Mouse (Mus musculus) 416B (cell line): Measurements from ENCODE around the gene Slc9a2.
A peak's percentile ranks its signal among the peaks of the same experiment; 100 is the strongest.

Source experiments
- DNase-seq: peaks from one replicate; pipeline ENCODE4 v3.0.0; 2011; ENCODE audit warnings: low read depth

Gene Slc9a2

DNA sequence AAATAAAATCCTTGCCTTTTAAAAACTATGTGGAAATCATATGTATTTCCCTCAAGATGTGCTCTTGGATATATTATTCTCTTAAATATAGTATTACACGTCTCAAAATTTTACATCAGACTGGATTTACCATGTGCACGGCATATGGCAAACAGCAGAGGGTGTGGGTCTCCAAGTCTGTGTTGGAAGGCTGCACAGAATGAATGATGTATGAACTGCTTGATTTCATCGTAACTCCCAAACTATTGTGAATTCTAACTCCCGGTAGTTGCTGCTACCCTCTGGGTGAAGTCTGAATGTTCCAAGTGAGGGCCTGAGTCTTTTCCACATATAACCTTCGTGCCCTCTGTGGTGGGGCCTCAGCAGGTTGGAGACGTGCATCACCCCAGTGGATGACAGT lies 108.6 kb downstream of the Slc9a2 start:
- no peak for DNase-seq

DNA sequence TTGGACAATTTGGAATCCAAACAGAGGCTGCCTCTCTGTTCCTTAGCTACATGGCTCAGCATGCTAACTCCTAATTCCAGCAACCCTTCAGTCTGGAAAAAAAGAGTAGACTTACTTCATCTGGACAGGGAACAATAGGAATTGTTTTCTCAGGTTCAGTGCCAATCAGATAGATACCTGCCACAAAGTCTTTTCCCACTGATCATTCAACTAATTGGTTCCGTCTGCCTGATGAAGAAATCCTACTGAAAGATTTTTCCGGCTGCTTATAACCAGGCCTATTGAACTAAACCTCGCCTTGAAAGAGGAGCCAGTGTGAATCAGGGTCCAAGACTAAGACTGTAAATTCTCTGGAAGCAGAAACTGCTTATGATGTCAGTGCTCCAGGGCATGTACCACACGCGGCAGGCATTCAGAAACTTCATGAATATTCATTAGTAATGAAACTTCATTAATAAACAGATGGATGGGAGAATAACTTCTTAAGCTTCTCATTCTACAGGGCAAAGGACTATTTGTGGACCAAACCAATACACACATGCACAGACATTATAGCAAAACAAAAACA lies 109.4 kb downstream of the Slc9a2 start:
- DNase-seq: no peak

DNA sequence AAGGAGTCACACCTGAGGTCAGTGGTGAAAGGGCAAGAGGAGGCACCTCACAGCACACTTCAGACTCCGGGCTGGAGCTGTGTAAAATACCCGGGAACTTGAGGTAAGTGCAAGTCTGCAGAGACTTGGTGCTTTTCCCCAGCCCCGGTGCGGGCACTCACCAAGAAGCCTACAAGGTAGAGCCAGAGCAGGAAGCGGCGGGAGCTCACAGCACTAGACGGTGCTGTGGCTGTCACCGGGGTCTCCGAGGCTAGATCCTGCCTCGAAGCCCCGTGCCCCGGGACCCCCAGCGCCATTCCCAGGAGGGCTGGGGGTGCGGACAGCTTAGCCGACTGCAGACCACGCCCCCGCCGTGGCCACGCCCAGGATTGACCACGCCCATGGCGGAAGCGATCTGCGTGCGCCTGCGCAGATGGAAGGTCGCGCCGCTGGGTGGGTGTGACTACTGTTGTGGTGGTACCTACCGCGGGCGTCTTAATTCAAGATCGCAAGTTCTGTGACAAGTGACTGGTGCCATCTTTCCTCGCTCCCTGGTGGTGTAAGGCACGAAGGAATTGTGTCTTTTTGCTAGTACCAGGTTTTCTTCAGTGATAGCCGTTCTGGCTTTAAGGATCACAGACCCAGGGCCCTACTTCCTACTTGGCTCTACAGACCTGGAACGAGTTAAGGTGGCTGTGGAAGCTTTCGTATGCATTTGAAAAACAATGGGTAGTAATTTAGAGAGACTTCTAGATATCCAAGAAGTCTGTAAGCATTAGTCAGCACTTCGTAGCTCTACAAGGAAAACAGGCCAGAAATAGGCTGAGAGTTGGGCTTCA lies 110.2 kb downstream of the Slc9a2 start, which contains the start of gene Mfsd9:
TSS of gene Mfsd9 (minus strand) at position 364 of the 818 bp plus-strand sequence.
- DNase-seq: peak; percentile 92

DNA sequence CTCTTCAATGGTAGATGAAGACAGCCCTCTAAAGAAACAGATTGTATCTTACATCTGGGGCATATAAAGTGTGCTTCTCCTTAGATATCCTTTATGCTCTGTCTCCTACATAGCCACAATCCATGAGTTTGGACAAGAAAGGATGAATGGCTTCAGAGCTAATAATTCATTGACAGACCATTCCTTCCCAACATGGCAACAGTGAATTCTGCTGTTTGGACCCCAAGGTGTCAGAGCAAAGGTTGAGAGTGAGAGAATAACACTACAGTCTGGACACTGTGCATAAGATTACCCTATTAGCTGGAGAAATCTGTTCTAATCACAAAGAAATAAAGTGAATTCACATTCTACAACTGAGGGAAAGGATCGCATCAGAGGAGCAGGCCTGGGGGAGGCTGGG lies 115.1 kb downstream of the Slc9a2 start:
- DNase-seq: no peak

DNA sequence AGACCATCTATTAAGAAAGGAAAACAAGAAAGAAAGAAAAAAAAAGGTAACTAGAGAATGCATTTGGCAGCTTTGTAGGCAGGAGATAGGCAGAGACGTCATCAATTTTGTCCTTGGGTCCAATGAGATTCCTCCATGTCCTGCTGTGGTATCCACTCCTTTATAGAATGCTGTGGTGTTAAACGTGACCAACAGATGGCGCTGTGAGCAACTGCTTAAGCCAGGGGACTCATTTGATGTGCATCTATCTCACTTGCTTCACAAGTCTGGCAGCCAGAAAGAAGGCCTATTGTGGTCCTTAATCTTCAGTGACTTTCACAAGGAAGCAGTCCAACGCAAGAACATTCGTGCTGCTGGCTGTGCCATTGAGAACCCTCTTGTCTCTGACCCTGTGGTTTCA lies 117.0 kb downstream of the Slc9a2 start:
- peak; percentile 81 for DNase-seq

DNA sequence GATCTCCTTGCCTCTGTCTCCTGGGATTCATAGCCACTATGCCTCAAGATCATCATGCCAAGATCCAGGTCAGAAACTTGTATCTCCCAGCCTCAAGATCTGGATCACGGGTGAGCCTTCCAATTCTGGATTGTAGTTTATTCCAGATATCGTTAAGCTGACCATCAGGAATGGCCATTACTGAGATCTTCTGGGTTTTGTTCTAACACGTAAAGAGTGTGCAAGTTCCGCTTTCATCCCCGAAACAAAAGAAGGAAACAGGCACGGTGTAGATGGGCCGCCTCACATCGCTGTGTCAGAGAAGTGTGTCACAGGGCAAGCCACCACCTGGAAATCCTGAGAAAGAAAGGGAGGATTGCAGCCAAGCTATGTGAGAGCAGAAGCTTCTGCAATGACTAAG lies 118.7 kb downstream of the Slc9a2 start:
- no peak for DNase-seq

DNA sequence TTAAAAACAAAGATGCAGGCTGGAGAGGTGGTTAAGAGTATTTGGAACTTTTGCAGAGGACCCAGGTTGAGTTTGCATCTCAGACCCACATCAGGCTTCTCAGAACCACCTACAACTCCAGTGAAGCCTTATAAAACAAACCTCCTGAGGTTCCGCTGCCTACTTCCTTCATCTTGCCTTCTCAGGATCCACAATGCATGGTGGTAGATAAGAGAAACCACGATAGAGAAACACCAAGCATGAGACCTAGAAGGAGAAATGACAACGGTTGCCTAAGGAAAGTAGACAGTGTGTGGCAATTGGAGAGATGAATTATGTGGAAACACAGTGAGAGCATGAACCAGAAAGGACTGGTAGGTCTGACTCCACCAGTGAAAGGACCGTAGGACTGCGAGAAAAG lies 120.5 kb downstream of the Slc9a2 start:
- peak; percentile 50 for DNase-seq

DNA sequence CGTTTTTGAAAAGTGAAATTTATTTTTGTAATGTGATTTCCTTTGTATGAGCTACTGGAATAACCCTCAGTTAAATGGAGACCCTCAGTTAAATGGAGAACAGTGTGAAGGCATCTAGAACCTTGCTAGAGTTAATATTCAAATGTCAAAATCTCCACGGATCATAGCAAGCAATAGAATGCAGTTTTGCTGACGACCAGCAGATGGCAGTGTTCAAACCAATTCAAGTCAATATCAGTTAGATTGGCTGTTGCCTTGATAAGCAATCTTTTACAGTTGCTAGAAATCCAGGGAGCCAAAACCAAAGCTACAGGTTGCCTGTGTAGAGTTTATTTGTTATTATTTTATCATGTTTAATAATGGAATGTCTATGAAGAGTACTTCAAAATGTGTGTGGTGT lies 122.4 kb downstream of the Slc9a2 start:
- DNase-seq: peak; percentile 78

DNA sequence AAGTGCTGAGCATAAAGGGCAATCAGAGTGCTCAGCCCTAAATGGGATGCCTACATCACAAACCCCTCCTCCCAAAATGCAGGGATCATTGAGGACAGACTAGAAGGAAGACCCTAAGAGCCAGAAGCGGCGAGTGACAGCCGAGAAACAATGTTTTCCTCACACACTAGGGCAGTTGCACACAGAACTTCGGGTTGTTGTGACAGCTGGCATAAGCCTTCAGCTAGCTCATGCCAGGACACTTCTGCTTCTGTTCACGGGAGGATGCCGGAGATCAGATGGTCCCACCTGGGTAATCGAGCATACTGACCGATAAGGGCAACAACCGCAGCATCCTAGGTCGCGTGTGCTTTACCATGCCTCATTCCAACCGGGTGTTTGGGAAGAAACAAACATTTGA lies 123.7 kb downstream of the Slc9a2 start:
- no peak for DNase-seq

DNA sequence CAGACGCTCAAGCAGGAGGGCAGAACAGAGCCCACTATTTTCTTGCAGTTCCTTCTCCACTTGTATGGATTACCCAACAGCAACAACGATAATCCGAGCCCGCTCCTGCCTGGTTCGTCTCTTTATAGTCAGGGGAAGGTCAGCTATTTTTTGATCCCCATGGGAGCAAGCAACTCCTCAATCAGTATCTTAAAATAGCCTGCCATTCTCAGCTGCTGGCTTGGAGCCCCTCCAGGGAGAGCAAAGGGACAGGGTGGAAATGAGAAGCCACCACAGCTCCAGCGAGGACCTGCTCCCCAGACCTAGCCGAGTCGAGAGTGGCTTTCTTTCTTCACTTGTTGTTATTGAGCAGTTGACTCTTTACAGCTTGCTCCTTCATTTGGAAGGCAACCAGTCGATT lies 125.0 kb downstream of the Slc9a2 start, which contains the start of gene Tmem182:
TSS of gene Tmem182 (plus strand) at position 251 of the 400 bp plus-strand sequence.
- DNase-seq: no peak

DNA sequence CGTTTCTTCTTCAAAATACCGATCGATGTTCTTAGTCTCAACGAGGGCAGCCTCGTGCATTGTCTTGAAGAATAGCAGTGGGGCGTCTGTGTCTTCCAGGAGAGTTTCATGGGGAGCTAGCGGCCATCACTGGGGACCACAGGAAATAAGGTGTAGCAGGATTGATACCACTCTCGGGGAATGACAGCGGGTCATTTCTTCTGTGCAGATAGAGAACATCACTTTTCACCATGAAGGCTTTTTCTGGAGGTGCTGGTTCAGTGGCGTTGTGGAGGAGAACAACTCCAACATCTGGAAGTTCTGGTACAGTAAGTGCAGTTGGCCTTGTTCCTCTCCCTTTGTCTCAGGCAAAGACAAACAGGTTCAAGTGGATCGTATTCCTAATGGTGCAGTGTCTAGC lies 125.5 kb downstream of the Slc9a2 start:
- DNase-seq: no peak

DNA sequence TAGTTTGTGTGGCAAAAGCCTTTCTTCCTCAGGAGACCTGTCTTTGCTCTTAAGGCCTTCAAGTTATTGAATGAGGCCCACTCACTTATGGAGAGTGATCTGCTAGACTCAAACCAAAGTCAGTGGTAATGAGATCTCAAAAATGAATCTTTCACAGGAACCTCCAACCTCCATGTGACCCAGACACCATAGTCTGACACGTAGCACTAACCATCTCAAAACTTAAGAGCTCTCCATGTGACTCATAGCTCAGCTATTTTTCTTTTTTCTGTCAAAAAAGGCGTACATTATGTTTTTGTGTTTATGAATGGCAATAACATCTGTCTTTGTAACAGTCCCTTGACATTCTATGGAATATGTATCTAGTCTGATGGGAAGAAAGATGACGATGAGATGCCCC lies 128.3 kb downstream of the Slc9a2 start:
- no peak for DNase-seq

DNA sequence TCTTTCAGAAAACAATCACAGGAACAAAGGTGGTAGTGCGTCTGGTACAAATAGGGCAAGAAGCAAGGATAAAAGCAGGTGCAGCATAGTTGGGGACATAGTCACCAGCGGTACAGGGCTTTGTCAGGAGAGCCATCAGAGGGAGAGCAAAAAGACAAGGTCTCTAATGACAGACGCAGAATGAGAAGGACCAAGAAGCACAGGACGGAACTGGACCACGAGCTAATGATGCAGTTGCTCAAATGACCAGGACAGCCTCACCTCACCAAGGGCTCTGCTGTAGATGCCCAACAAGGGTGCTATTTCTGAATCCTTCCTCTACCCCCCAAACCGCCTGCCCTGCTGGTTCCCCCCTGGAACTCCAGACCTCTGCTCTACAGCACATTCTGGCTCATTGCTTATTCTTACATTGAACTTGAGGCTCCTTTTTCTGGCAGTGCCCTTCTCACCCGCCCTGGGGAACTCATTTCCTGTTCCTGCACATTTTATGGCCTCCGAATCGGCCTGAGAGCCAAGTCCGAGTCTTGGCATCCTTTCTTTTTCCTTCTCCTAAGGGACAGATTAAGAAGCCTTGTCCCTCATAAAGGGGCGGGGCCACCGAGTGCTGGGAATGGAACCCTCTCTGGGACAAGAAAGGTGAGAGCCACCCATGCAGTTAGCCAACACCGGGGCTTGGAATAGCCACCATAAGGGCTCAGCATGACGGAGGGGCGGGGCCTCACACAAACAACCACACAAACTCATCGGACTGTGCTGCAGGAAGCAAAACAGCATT lies 134.9 kb downstream of the Slc9a2 start:
- no peak for DNase-seq
